Mouse (Mus musculus): ENCODE results near the gene Kif5a.

DNA sequence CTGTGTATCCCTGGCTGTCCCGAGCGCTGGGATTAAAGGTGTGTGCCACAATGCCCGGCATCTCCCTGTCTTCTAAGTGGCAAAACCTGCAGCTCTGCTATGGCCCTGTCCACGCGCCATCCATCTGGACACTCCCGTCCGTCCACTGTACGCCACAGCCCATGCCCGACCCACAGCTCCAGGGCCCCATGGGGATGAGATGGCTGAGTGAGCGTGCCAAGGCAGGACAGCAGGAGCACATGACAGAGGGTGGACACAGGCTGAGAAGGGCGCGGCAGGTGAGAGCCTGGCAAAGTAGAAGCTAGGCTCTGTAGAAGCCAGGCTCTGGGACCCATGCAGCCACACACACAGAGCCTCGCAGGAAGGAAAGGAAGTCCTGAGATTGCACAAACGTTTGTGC is 31.4 kb downstream of the Kif5a start:
- no peak for TF ChIP-seq POLR2A (IDR thresholded peaks at IDR 0.05; ENCODE audit: insufficient read depth, low read depth, low read length)
- no peak for TF ChIP-seq CTCF (IDR thresholded peaks at IDR 0.05)
